Mouse (Mus musculus) kidney, postnatal 0 days (tissue): ENCODE measurements at regions not wholly inside any gene's neighbourhood (a gene's known extent, or its start where the extent isn't known, plus 50 kb on each side); places are given as distances from the start of the nearest gene placed in this dataset.
A peak's percentile ranks its signal among the peaks of the same experiment; 100 is the strongest.
"Not testable (repeated sequence)": the region's sequence is repeated elsewhere in the genome, so short reads cannot be mapped to it uniquely, and the experiment has no call there.

ENCODE experiments used
- ATAC-seq: fragments of 200-750 bp; cut with Nextera tagmentation; replicated peaks from 2 replicates; pipeline ENCODE4 v1.8.0; 2017; ENCODE audit warnings: low read depth, moderate number of reproducible peaks, moderate TSS enrichment, moderate library complexity; ENCODE audit not compliant: low FRiP score
- DNase-seq: peaks from one replicate; pipeline ENCODE4 v3.0.0-alpha.2; 2016; ENCODE audit warnings: low spot score
- H3K27ac ChIP-seq: fragments of 300-500 bp; sonication (generic); 2 replicates; pipeline ENCODE4 v1.5.1; 2014; ENCODE audit warnings: mild to moderate bottlenecking
- H3K27me3 ChIP-seq: fragments of 300-500 bp; sonication (generic); 2 replicates; pipeline ENCODE4 v1.6.1; 2014; ENCODE audit warnings: low read length, mixed read lengths; ENCODE audit not compliant: insufficient read depth
- H3K36me3 ChIP-seq: fragments of 300-500 bp; sonication (generic); 2 replicates; pipeline ENCODE4 v1.6.1; 2014; ENCODE audit warnings: low read length, mixed read lengths; ENCODE audit not compliant: insufficient read depth
- H3K4me1 ChIP-seq: fragments of 300-500 bp; sonication (generic); replicated peaks from 2 replicates; pipeline ENCODE4 v1.6.1; 2014; ENCODE audit warnings: antibody characterized with exemption, low read length, mixed read lengths; ENCODE audit not compliant: insufficient read depth
- H3K4me2 ChIP-seq: fragments of 300-500 bp; sonication (generic); 2 replicates; pipeline ENCODE4 v1.6.1; 2014; ENCODE audit warnings: mild to moderate bottlenecking, low read length, moderate library complexity, mixed read lengths
- H3K4me3 ChIP-seq: fragments of 300-500 bp; sonication (generic); replicated peaks from 2 replicates; pipeline ENCODE4 v1.5.1; 2014; ENCODE audit warnings: low read depth, low read length
- H3K9ac ChIP-seq: fragments of 300-500 bp; sonication (generic); 2 replicates; pipeline ENCODE4 v1.6.1; 2014; ENCODE audit warnings: low read depth, low read length
- H3K9me3 ChIP-seq: fragments of 300-500 bp; sonication (generic); replicated peaks from 2 replicates; pipeline ENCODE4 v1.6.1; 2016; ENCODE audit warnings: low read length, inconsistent platforms, mixed read lengths
- CTCF ChIP-seq: IDR thresholded peaks from 2 replicates; pipeline ENCODE4 v1.5.1; 2016; ENCODE audit warnings: antibody characterized with exemption, low read depth, mild to moderate bottlenecking, moderate library complexity
- WGBS: fragments of 180-500 bp; shearing (Covaris S2); extraction: QIAGEN DNeasy Blood & Tissue Kit; methylation state at CpG from one replicate; pipeline ENCODE4 v1.1.7; 2014; 5-methylcytosine and 5-hydroxymethylcytosine counted together

DNA sequence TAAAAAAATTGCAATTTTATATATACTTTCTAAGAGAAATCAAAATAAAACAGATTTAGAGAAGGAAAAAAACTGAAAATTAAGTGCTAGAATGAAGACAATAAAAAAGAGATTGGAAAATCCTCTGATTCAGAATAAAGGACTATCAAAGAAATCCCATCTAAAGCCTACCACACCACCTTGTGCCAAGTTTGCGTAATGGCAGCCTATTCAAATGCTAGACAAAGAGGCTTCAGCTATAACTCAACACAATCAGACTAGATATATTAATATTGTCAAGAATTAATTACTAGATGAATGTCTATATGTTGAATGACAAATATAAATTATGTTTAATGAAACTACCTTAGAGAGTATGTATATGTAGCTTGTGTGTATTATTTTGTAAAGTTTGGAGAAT lies 221.9 kb upstream of the Ascc3 start:
- H3K4me2 ChIP-seq, result no peak overlapping the region
- H3K27ac ChIP-seq, result no peak overlapping the region
- H3K9me3 ChIP-seq, result no peaks in the 10 kb centered on the region
- H3K36me3 ChIP-seq, result no peaks in the 10 kb centered on the region
- H3K4me3 ChIP-seq, result no peak overlapping the region
- TF ChIP-seq CTCF, result peak; percentile 69
- no peak overlapping the region for H3K9ac ChIP-seq
- H3K4me1 ChIP-seq, result no peaks in the 10 kb centered on the region
- 60% methylated on average over 1 of the region's 1 CpGs for WGBS
- ATAC-seq, result no peak
- no peaks in the 10 kb centered on the region for H3K27me3 ChIP-seq
- peak; percentile 44 for DNase-seq

GRCm38 (mm10) chr10:50392617-50393016 lies 199.9 kb upstream of the Ascc3 start:
- not testable (repeated sequence) for H3K4me1 ChIP-seq, H3K4me2 ChIP-seq, H3K27me3 ChIP-seq, H3K27ac ChIP-seq, DNase-seq, H3K9ac ChIP-seq, H3K9me3 ChIP-seq, H3K4me3 ChIP-seq, H3K36me3 ChIP-seq, ATAC-seq
- 94% methylated on average over 17 of the region's 17 CpGs for WGBS
